Mouse (Mus musculus): ENCODE results near the gene Sfi1. TPM values are rescaled to one million over a fixed set of nuclear protein-coding genes. Genes with fewer than 3 reads are reported as not detected.
"Not testable (repeated sequence)": the region's sequence is repeated elsewhere in the genome, so short reads cannot be mapped to it uniquely, and the experiment has no call there.

Gene Sfi1
- polyA plus RNA-seq, 1 experiment from 2014 or later = 3.1 TPM

GRCm38 (mm10) chr11:3101875-3102494, 91.3 kb downstream of the Sfi1 start:
- H3K4me1 ChIP-seq (ENCODE audit: insufficient read depth) = no peaks in the 10 kb centered on the region
- TF ChIP-seq EP300 (IDR thresholded peaks at IDR 0.05; ENCODE audit: low read depth) (no peak), CTCF (IDR thresholded peaks at IDR 0.05; ENCODE audit: low read depth) (no peak)
- H3K36me3 ChIP-seq (replicated peaks; ENCODE audit: insufficient read depth, low read length) = no peaks in the 10 kb centered on the region
- DNase-seq (no peak), ATAC-seq (no peak)
- no peak overlapping the region for H3K9ac ChIP-seq (replicated peaks)
- no peak overlapping the region for H3K4me2 ChIP-seq (ENCODE audit: low read depth, low read length)
- H3K9me3 ChIP-seq (ENCODE audit: low read length) = peaks cover 34% of the 10 kb centered on the region
- H3K4me3 ChIP-seq (ENCODE audit: low read depth, low read length) = no peak overlapping the region
- H3K27me3 ChIP-seq (ENCODE audit: insufficient read depth, low read length) = no peaks in the 10 kb centered on the region
- H3K27ac ChIP-seq (ENCODE audit: low read depth) = no peak overlapping the region
- WGBS (ENCODE audit: insufficient replicate concordance) = 64% methylated on average over 10 of the region's 10 CpGs

- no peak overlapping the region for H3K4me2 ChIP-seq (ENCODE audit: low read depth, low read length)
- WGBS (ENCODE audit: insufficient replicate concordance) = 78% methylated on average over 25 of the region's 25 CpGs
- DNase-seq (no peak), ATAC-seq (no peak)
- H3K27me3 ChIP-seq (ENCODE audit: insufficient read depth, low read length) = no peaks in the 10 kb centered on the region
- H3K4me3 ChIP-seq (ENCODE audit: low read depth, low read length) = no peak overlapping the region
- TF ChIP-seq CTCF (IDR thresholded peaks at IDR 0.05; ENCODE audit: low read depth) (no peak), EP300 (IDR thresholded peaks at IDR 0.05; ENCODE audit: low read depth) (no peak)
- H3K36me3 ChIP-seq (replicated peaks; ENCODE audit: insufficient read depth, low read length) = no peaks in the 10 kb centered on the region
- peaks cover 34% of the 10 kb centered on the region for H3K9me3 ChIP-seq (ENCODE audit: low read length)
- no peaks in the 10 kb centered on the region for H3K4me1 ChIP-seq (ENCODE audit: insufficient read depth)
- no peak overlapping the region for H3K9ac ChIP-seq (replicated peaks)
- no peak overlapping the region for H3K27ac ChIP-seq (ENCODE audit: low read depth)
Observed at GRCm38 (mm10) chr11:3101072-3101874, 92.0 kb downstream of the Sfi1 start.

- 74% methylated on average over 12 of the region's 12 CpGs for WGBS (ENCODE audit: insufficient replicate concordance)
- H3K4me1 ChIP-seq (ENCODE audit: insufficient read depth); H3K27ac ChIP-seq (ENCODE audit: low read depth); H3K9ac ChIP-seq (replicated peaks); H3K4me3 ChIP-seq (ENCODE audit: low read depth, low read length); ATAC-seq; H3K27me3 ChIP-seq (ENCODE audit: insufficient read depth, low read length); H3K36me3 ChIP-seq (replicated peaks; ENCODE audit: insufficient read depth, low read length); DNase-seq; H3K4me2 ChIP-seq (ENCODE audit: low read depth, low read length): not testable (repeated sequence)
- peaks cover 34% of the 10 kb centered on the region for H3K9me3 ChIP-seq (ENCODE audit: low read length)
Observed at GRCm38 (mm10) chr11:3100066-3100645, 93.1 kb downstream of the Sfi1 start.

Other genes starting within 250 kb of the Sfi1 start
- gene Eif4enif1, start 8.9 kb upstream of the Sfi1 start, polyA plus RNA-seq (2015; fragmentation: Nextera tagmentation; extraction: Ambion mirVana) = 12.6 and 14.9 TPM in 2 replicates
- 83.1 and 84.7 TPM in 2 replicates for gene Drg1, start 73.0 kb upstream of the Sfi1 start, polyA plus RNA-seq (2015; fragmentation: Nextera tagmentation; extraction: Ambion mirVana)
- gene Patz1, start 95.4 kb upstream of the Sfi1 start, polyA plus RNA-seq (2015; fragmentation: Nextera tagmentation; extraction: Ambion mirVana) = 8.6 and 8.8 TPM in 2 replicates
- 2.4 and 2.5 TPM in 2 replicates for gene Pik3ip1, start 136.9 kb upstream of the Sfi1 start, polyA plus RNA-seq (2015; fragmentation: Nextera tagmentation; extraction: Ambion mirVana)
- 6.7 and 6.8 TPM in 2 replicates for gene Limk2, start 215.7 kb upstream of the Sfi1 start, polyA plus RNA-seq (2015; fragmentation: Nextera tagmentation; extraction: Ambion mirVana)